ENCODE assay signal across 25 mouse cellular contexts in genomic region chr2:104578836-104579604, GRCm38 (mm10). TPM values are rescaled to one million over a fixed set of nuclear protein-coding genes. Genes with fewer than 3 reads are reported as not detected.
DNase-seq lines count a peak whose midpoint lies in the region; ATAC-seq and TF ChIP-seq lines count a peak whose summit lies in the region.
"Had no signal": no experiment of that assay in that cellular context is flagged by ENCODE, and none has a peak within 500 bp of the region (broad histone marks: within the 10 kb centered on the region; RNA-seq: fewer than 3 reads in every experiment).

No protein-coding gene starts in this region.

- no peak for TF ChIP-seq EP300 in lung, postnatal 0 days (IDR thresholded peaks at IDR 0.05)

- DNase-seq in kidney, postnatal 36 days, result no peak
- no peak for DNase-seq in lung, postnatal 0 days (ENCODE audit: low spot score)
- DNase-seq in lung, adult 18-20 months, result no peak
- peak; percentile 63 for DNase-seq in A20 (ENCODE audit: low read depth, low spot score)
- no peak for DNase-seq in T-cell, adult 2 months (ENCODE audit: low spot score)
- DNase-seq: adrenal gland, postnatal 10 days; cerebellum, adult 2 months; cerebellum, postnatal 36 days; embryo, embryonic 11 days; gastrocnemius, postnatal 10 days; heart, postnatal 36 days; kidney, adult 8-10 months; left cerebral cortex, postnatal 4 days; liver, postnatal 0 days; right cerebral cortex, postnatal 14 days; thymus, postnatal 14 days had no signal

- 78% methylated on average over 5 of the region's 5 CpGs for WGBS in kidney, embryonic 14.5 days
- WGBS in lung, postnatal 0 days, result 63% methylated on average over 5 of the region's 5 CpGs

- no peaks in the 10 kb centered on the region for H3K4me1 ChIP-seq in kidney, embryonic 14.5 days (ENCODE audit: control insufficient read depth, insufficient read depth, low read length)
- no peaks in the 10 kb centered on the region for H3K4me1 ChIP-seq in lung, postnatal 0 days (ENCODE audit: insufficient read depth, low read depth, low read length)
- H3K4me1 ChIP-seq: forebrain, embryonic 15.5 days had no signal

- H3K9ac ChIP-seq in kidney, embryonic 14.5 days (ENCODE audit: low read depth, low read length), result no peak overlapping the region
- H3K9ac ChIP-seq in lung, postnatal 0 days (replicated peaks; ENCODE audit: low read depth), result no peak overlapping the region
- H3K9ac ChIP-seq: forebrain, embryonic 15.5 days; heart, embryonic 15.5 days; hindbrain, embryonic 14.5 days; liver, postnatal 0 days had no signal

- 0 out of 2 replicates have a peak, but pooled peaks have one; percentile 16 for ATAC-seq in kidney, embryonic 14.5 days (ENCODE audit: low FRiP score, low TSS enrichment)
- 0 out of 2 replicates have a peak, but pooled peaks have one; percentile 10 for ATAC-seq in lung, postnatal 0 days
- ATAC-seq in granulocyte monocyte progenitor cell, adult 5-6 weeks (replicated peaks; ENCODE audit: poor library complexity, severe bottlenecking), result peak; percentile 14; the same call in 1 of the 2 replicates
- ATAC-seq: activated CD4-positive, CD25-positive, alpha-beta regulatory T cell, adult 4 months; forebrain, embryonic 15.5 days; inflammation-experienced regulatory T-cells, adult 6 months had no signal

- H3K27ac ChIP-seq in kidney, embryonic 14.5 days (ENCODE audit: low read depth, low read length), result no peak overlapping the region
- no peak overlapping the region for H3K27ac ChIP-seq in lung, postnatal 0 days (ENCODE audit: low read length)
- H3K27ac ChIP-seq: forebrain, embryonic 15.5 days; heart, embryonic 15.5 days; hindbrain, embryonic 14.5 days had no signal

- H3K4me2 ChIP-seq in kidney, embryonic 14.5 days (replicated peaks; ENCODE audit: low read depth, low read length), result no peak overlapping the region
- no peak overlapping the region for H3K4me2 ChIP-seq in lung, postnatal 0 days (replicated peaks; ENCODE audit: low read depth, low read length)
- H3K4me2 ChIP-seq: forebrain, embryonic 15.5 days; heart, embryonic 15.5 days; hindbrain, embryonic 14.5 days; liver, embryonic 11.5 days had no signal

- no peaks in the 10 kb centered on the region for H3K36me3 ChIP-seq in kidney, embryonic 14.5 days (ENCODE audit: control insufficient read depth, insufficient read depth, low read length)
- no peaks in the 10 kb centered on the region for H3K36me3 ChIP-seq in lung, postnatal 0 days (ENCODE audit: insufficient read depth, low read length)
- H3K36me3 ChIP-seq: forebrain, embryonic 15.5 days; heart, embryonic 15.5 days had no signal

- H3K9me3 ChIP-seq in kidney, embryonic 14.5 days (ENCODE audit: control insufficient read depth, low read length), result no peaks in the 10 kb centered on the region
- H3K9me3 ChIP-seq in lung, postnatal 0 days (ENCODE audit: low read length), result no peaks in the 10 kb centered on the region
- H3K9me3 ChIP-seq: forebrain, embryonic 15.5 days; heart, embryonic 15.5 days; megakaryocyte, embryonic 14.5 days had no signal

- H3K27me3 ChIP-seq in kidney, embryonic 14.5 days (ENCODE audit: control insufficient read depth, insufficient read depth, low read length), result no peaks in the 10 kb centered on the region
- no peaks in the 10 kb centered on the region for H3K27me3 ChIP-seq in lung, postnatal 0 days (replicated peaks; ENCODE audit: insufficient read depth, low read length)
- H3K27me3 ChIP-seq: forebrain, embryonic 15.5 days; heart, embryonic 15.5 days had no signal

- no peak overlapping the region for H3K4me3 ChIP-seq in kidney, embryonic 14.5 days (ENCODE audit: low read length)
- no peak overlapping the region for H3K4me3 ChIP-seq in lung, postnatal 0 days (ENCODE audit: low read depth, low read length)
- H3K4me3 ChIP-seq: forebrain, embryonic 15.5 days; heart, embryonic 15.5 days; megakaryocyte, embryonic 14.5 days had no signal

- TF ChIP-seq CTCF in lung, postnatal 0 days (IDR thresholded peaks at IDR 0.05), result no peak

RNA-seq across cellular contexts. Expression of gene Cstf3, which starts 11.3 kb away (rescaled TPM):
- 71.2 and 72.5 TPM in 2 replicates for polyA plus RNA-seq in kidney, embryonic 14.5 days (2014; fragmentation: Nextera tagmentation; extraction: Ambion mirVana)
- 31.5 and 33.7 TPM in 2 replicates for polyA plus RNA-seq in lung, postnatal 0 days (2015; fragmentation: Nextera tagmentation; extraction: Ambion mirVana)
- total RNA-seq in granulocyte monocyte progenitor cell, adult 5-6 weeks (2014; fragmentation: Nextera tagmentation), result 54.8 and 64.6 TPM in 2 replicates
- total RNA-seq in granulocyte monocyte progenitor cell, adult 5-6 weeks (2017), result 20.0 and 20.6 TPM in 2 replicates
